Mouse (Mus musculus): Measurements from ENCODE around the gene Frs2.

DNA sequence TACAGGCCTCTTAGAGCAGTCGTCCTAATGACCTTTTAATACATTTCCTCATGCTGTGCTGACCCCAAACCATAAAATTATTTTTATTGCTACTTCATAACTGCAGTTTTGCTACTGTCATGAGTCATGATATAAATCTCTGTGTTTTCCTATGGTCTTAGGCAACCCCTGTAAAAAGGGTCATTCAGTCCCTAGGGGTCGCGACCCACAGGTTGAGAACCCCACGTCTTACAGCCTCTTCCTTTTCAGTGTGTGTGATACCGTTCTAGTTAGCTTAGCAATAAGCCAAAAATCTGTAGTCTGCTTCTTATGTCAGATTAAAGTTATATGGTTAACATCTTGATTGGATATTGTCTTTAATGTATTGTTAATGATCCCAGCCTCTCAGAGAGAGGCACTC, 45.0 kb upstream of the Frs2 start:
- TF ChIP-seq EP300 (optimal IDR thresholded peaks at IDR 0.05) = no peak
- TF ChIP-seq CTCF (IDR thresholded peaks at IDR 0.05; ENCODE audit: low read depth) = no peak
